Mouse (Mus musculus): ENCODE results near the gene Tnfsf13. TPM values are rescaled to one million over a fixed set of nuclear protein-coding genes. Genes with fewer than 3 reads are reported as not detected.
A peak's percentile ranks its signal among the peaks of the same experiment; 100 is the strongest.

Gene Tnfsf13
- total and polyA plus RNA-seq, 3 experiments, result 0.13 to 0.19 TPM; not detected in 1

- Histone ChIP-seq H3K9me3 (replicated peaks; ENCODE audit: insufficient read depth, low read length) (no peaks in the 10 kb centered on the region), H3K27me3 (ENCODE audit: control insufficient read depth in 1 of 2, insufficient read depth in 2 of 2, low read length in 2 of 2) (no peaks in the 10 kb centered on the region), H3K4me1 (ENCODE audit: control insufficient read depth in 1 of 2, insufficient read depth in 2 of 2, low read length in 2 of 2) (peaks cover 4 to 19% of the 10 kb centered on the region in 2 experiments), H3K27ac (ENCODE audit: control insufficient read depth, low read depth, low read length) (peak within 1 kb of the TSS; percentile 96), H3K4me3 (ENCODE audit: control insufficient read depth in 1 of 2, insufficient read depth in 1 of 2, low read depth in 2 of 2, low read length in 2 of 2) (peak within 1 kb of the TSS; percentile 63 to 78), H3K36me3 (ENCODE audit: control insufficient read depth in 1 of 2, insufficient read depth in 2 of 2, low read length in 2 of 2) (peaks cover 0 to 15% of the 10 kb centered on the region in 2 experiments; a peak in 2 of 4 replicates), H3K9ac (ENCODE audit: control insufficient read depth, low read depth, low read length, poor library complexity, severe bottlenecking) (peak within 1 kb of the TSS; percentile 85), H3K79me2 (ENCODE audit: control insufficient read depth, insufficient read depth, low read length, poor library complexity) (peaks cover 8% of the 10 kb centered on the region)
- DNase-seq (ENCODE audit: low read depth, low spot score), result peak; percentile 99
- no peak for TF ChIP-seq MAFK (IDR thresholded peaks at IDR 0.05; ENCODE audit: borderline replicate concordance, low read depth, low read length)
- peak; percentile 82 for TF ChIP-seq NELFE (IDR thresholded peaks at IDR 0.05; ENCODE audit: low read depth, low read length)
- TF ChIP-seq UBTF (IDR thresholded peaks at IDR 0.05; ENCODE audit: borderline replicate concordance, insufficient read depth, low read depth, low read length), result 0 out of 2 replicates have a peak, but pooled peaks have one; percentile 25
- peak; percentile 37; the same call in 1 of the 2 replicates for TF ChIP-seq ETS1 (IDR thresholded peaks at IDR 0.05; ENCODE audit: low read depth, low read length)
- no peak for TF ChIP-seq MEF2A (IDR thresholded peaks at IDR 0.05; ENCODE audit: extremely low read depth, insufficient replicate concordance, low read depth, low read length, poor library complexity, severe bottlenecking)
- no peak for TF ChIP-seq ZKSCAN1 (IDR thresholded peaks at IDR 0.05; ENCODE audit: low read depth, low read length)
- peak; percentile 98 for TF ChIP-seq NRF1 (IDR thresholded peaks at IDR 0.05; ENCODE audit: insufficient read depth, low read depth, low read length, poor library complexity, severe bottlenecking)
- TF ChIP-seq GATA1 (IDR thresholded peaks at IDR 0.05; ENCODE audit: low read depth, low read length), result 0 out of 2 replicates have a peak, but pooled peaks have one; percentile 8
- no peak for TF ChIP-seq CHD2 (IDR thresholded peaks at IDR 0.05; ENCODE audit: low read length)
- TF ChIP-seq JUND (IDR thresholded peaks at IDR 0.05; ENCODE audit: low read depth, low read length), result no peak
- TF ChIP-seq POLR2AphosphoS2 (IDR thresholded peaks at IDR 0.05; ENCODE audit: low read length), result peak; percentile 93
- TF ChIP-seq MYC (IDR thresholded peaks at IDR 0.05; ENCODE audit: low read depth, low read length), result peak; percentile 81
- no peak for TF ChIP-seq TAL1 (IDR thresholded peaks at IDR 0.05; ENCODE audit: low read length)
- TF ChIP-seq BHLHE40 (IDR thresholded peaks at IDR 0.05; ENCODE audit: borderline replicate concordance, low read depth, low read length), result no peak
- TF ChIP-seq MAX (IDR thresholded peaks at IDR 0.05; ENCODE audit: low read length), result peak; percentile 81
- no peak for TF ChIP-seq USF1 (IDR thresholded peaks at IDR 0.05; ENCODE audit: low read depth, low read length)
- TF ChIP-seq HCFC1 (IDR thresholded peaks at IDR 0.05; ENCODE audit: low read depth, low read length), result peak; percentile 86
- no peak for TF ChIP-seq USF2 (IDR thresholded peaks at IDR 0.05; ENCODE audit: borderline replicate concordance in 1 of 2, insufficient read depth in 1 of 2, low read depth in 1 of 2, low read length in 2 of 2)
- no peak for TF ChIP-seq EP300 (IDR thresholded peaks at IDR 0.05; ENCODE audit: low read depth in 1 of 2, low read length in 2 of 2)
- TF ChIP-seq RAD21 (IDR thresholded peaks at IDR 0.05; ENCODE audit: low read depth, low read length), result no peak
- peak; percentile 84 for TF ChIP-seq E2F4 (IDR thresholded peaks at IDR 0.05; ENCODE audit: borderline replicate concordance, low read depth, low read length)
- no peak for TF ChIP-seq GABPA (IDR thresholded peaks at IDR 0.05; ENCODE audit: low read depth, low read length)
- TF ChIP-seq MYB (IDR thresholded peaks at IDR 0.05; ENCODE audit: low read depth, low read length), result no peak
- TF ChIP-seq MAZ (IDR thresholded peaks at IDR 0.05; ENCODE audit: low read depth, low read length), result peak; percentile 60
- TF ChIP-seq SMC3 (IDR thresholded peaks at IDR 0.05; ENCODE audit: low read depth, low read length), result 0 out of 2 replicates have a peak, but pooled peaks have one; percentile 9
- TF ChIP-seq CTCF (IDR thresholded peaks at IDR 0.05 in 2 of 3, conservative IDR thresholded peaks at IDR 0.05 in 1 of 3; ENCODE audit: control insufficient read depth in 1 of 3, insufficient read depth in 1 of 3, low read depth in 2 of 3, low read length in 3 of 3, poor library complexity in 1 of 3, severe bottlenecking in 1 of 3), result no peak; a peak in 1 of 6 replicates
- TF ChIP-seq RCOR1 (IDR thresholded peaks at IDR 0.05; ENCODE audit: low read depth, low read length), result no peak; the same call in 1 of the 2 replicates
- TF ChIP-seq TCF12 (IDR thresholded peaks at IDR 0.05; ENCODE audit: low read depth, low read length), result peak; percentile 67; the same call in 1 of the 2 replicates
- TF ChIP-seq POLR2A (IDR thresholded peaks at IDR 0.05; ENCODE audit: control insufficient read depth in 1 of 2, insufficient read depth in 1 of 2, low read depth in 1 of 2, low read length in 2 of 2, poor library complexity in 1 of 2), result peak; percentile 93 to 97
- TF ChIP-seq ZNF384 (IDR thresholded peaks at IDR 0.05; ENCODE audit: low read depth, low read length), result peak; percentile 72
- peak; percentile 91 for TF ChIP-seq ELF1 (IDR thresholded peaks at IDR 0.05; ENCODE audit: low read depth, low read length)
- TF ChIP-seq CHD1 (IDR thresholded peaks at IDR 0.05; ENCODE audit: low read depth, low read length), result no peak
- TF ChIP-seq ZC3H11A (IDR thresholded peaks at IDR 0.05; ENCODE audit: low read depth, low read length), result no peak
- peak; percentile 71 for TF ChIP-seq MXI1 (IDR thresholded peaks at IDR 0.05; ENCODE audit: low read depth, low read length)
- TF ChIP-seq SIN3A (IDR thresholded peaks at IDR 0.05; ENCODE audit: low read length), result peak; percentile 90
Observed at GRCm38 (mm10) chr11:69662213-69662966, 23.2 kb downstream of the Tnfsf13 start, which contains the start of gene Mpdu1. TSS of gene Mpdu1 (minus strand) at chr11:69662642.

Measured in MEL (cell line).